Mouse (Mus musculus): ENCODE measurements at regions not wholly inside any gene's neighbourhood (a gene's known extent, or its start where the extent isn't known, plus 50 kb on each side); places are given as distances from the start of the nearest gene placed in this dataset.

DNA sequence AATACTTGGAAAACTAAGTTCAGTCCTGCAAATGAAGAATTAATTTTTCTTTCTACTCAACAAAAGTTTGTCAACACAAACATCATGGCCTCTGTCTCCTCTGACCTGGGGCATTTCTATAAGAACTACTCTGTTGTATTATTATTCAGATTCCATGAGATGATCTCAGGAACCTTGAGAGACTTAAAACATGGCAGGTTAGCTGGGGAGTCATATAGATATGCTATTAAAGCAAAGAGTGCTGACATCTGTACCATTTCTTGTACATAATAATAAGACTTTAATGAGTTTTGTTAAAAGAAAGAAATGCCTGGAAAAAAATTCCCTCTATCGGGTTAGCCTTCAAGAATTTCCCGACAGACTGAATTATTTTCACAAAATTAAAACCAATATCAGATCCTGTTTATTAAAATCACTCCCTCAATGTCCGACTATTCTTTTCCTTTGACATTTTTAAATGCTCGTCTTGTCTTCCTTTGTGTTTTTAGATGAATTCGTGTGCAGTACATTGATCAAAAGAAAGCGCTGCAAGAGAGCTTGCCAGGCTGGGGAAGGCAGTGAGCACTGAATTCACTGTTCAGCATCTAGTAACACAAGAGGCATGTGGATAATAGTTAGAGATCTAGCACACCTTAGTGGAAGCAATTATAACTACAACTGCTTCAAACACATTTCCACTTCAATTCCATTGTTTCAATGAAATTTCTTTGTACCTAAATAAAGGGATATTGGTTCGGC lies 145.0 kb upstream of the Cxadr start:
- DNase-seq = no peak

DNA sequence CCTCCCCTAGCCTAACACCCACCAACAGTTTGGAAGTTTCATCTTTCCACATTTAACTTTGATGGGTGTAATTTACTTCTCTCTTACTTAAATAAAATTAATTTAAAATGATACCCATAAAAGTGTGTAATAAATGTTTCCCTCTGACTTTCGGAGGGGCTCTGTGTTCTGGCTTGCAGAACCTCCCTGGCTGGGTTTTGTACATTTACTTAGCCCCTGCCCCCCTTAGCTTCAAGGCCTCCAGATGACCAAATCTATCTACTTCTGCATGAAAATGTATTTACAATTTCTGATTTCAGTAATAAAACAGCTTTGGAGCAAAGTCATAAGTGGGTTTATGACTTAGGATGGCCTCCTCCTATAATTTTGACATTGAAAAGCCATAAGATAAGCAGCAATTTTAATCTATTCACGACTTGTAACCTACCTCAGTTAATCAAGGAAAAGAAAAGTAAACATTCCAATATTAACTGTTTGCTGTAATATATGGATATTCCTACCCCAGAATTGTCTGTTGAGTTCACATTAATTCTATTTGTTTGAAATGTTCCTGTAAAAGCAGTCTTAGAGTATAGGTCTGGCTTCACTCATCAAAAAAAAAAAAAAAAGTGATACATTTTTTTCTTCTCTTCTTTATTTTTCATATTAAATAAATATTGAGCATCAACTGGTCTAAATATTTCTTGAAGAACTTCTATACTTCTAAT lies 147.2 kb upstream of the Cxadr start:
- no peak for DNase-seq

DNA sequence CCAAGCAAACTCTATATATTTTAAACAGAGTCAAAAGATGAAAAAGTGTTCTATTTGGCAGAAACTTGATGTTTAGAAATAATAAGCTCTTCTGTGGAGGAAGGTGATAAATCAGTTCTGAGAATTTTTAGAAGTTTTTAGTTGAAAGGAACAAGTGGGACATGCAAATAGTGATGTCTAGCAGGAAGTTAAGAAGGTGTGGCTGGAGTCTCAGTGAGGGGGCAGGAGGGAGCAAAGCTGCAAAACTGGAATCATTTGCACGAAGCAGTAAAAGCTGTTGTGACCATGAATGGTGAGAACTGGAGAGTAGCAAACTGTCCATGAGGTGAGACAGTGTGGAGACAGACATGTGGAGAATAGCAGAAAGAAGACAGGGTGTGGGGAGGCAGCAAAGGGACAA lies 157.1 kb upstream of the Cxadr start:
- no peak for DNase-seq

DNA sequence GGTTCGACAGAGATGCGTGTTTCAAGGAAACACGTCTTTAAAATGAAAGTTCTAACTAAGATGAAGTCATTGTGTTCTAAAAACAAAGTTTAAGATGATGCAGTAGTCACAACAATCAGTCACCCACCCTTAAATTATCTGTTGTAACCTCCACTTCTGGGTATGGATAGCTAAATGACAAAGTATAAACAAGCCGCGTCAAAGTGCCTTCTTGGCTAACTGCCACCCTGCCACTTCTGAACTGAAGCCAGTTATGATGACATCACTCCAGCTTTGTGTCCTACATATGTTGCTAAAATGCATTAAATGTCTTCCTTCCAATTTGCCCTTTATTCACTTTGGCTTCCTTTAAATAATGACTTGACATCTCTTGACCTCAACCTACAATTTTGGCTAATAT lies 165.8 kb upstream of the Cxadr start:
- DNase-seq = no peak

DNA sequence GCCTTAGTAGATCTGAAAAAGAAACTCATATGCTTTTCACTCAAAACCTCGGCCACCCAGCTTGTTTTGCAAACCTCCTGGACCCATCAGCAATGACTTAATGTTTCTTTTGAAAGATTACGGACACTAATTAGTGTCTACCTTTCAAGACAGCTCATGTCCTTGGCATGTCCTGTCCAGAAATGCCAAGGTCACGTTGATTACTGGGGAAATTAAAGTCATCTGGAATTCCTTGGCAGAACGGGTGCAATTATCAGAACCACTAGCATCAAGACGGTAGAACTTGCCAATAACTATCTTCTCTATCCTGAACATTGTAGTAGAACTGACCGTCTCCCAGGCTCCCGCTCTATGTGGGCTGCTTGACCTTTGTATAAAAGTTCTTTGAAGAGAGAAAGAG lies 166.8 kb upstream of the Cxadr start:
- no peak for DNase-seq

DNA sequence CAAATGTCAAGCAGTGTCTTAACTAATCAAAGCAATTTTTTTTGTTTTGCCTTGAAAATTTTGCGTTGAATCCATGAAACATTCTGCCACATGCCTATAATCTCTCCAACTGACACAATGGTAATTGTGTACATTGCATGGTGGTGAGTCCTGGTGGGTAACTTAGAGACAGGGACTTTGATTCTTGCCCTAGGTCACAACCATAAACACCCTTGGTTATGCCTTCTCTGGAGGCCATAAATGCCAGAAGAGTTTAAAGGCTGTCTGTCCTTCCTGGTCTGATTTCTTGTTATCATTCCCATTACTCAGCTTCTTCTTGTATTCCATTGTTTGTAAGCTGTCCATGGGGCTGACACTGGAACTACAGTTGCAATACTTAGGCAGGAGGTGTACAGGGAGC lies 179.6 kb upstream of the Cxadr start:
- no peak for DNase-seq

DNA sequence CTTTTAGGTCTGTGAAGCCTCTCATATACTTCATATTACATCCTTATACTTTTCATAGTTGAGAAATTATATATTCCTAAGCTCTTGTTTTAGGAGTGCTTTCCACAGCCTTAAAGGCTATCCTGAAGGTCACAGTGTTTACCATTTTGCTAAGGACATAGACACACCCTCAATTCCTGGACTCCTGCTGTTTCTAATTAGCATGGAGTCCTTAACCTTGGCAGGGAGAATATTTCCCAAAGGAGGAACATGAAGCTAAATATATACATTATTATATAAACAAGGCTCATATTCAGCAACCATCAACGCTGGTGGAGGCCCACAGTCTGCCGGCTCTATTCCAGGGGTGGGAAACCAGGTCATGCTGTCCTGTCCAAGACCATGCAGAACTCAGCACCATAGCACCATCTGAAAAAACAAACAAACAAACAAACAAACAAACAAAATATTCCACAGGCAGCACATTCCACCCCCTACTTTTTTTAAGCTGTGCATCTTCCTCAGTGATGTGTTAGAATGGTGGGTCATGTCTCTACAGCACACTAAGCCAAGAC lies 180.9 kb upstream of the Cxadr start:
- no peak for DNase-seq

DNA sequence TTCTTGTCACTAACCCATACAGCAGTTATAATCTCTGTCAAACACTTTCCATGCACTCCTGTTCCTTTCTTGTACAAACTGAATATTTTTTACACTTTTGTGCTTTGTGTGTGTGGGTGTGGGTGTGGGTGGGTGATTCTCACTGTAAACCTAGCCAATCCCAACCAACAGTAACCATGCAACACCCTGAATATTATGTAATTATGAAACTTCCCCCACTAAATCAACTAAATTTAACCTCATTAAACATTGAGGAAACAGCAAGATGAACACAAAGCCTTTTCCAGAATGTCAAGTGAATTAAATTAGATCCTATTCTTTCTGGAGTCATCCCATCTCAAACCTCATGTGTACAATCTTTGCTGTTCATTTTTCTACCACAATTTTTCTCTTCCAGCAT lies 197.0 kb upstream of the Cxadr start:
- DNase-seq = no peak

DNA sequence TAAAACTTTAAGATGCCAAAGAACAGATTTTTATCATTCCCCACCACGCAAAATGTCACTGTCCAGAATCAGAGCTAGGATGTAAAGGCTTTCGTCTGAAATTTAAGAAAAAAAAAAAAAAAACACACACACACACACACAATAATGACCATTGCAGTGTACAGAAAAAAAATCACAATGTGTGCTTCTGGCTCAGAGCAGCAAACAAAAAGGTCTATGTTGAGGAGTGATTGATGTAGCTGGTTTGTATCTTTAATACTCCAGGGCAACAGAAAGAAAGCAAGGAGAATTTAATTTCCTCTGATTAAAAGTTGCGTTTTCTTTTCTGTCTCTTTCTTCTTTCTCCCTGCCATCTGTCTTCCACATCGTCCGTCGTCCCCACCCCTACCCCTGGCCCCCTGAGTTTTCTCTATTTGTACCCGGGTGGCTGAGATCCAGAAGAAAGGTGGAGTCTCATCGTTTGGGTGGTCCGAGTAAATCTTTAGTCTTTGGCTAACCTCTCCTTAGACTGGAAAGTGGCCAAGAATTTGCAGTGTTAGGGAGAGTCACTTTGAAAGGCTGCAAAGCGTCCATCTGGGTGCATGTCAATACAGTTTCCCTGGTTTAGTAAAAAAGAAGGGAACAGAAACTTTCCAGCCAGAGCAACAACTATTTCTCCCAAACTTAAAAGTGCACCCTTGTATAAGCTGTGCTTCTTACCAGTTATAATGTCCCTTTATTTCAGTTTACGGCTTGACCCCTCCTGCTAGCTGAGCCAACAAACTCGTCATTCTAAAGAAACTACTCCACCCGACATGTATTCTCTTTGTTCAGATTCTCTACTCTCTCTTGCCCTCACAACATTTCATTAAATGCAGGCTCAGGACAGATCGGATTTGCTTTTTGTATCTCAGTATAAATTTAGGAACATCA lies 199.6 kb upstream of the Cxadr start:
- DNase-seq = no peak

DNA sequence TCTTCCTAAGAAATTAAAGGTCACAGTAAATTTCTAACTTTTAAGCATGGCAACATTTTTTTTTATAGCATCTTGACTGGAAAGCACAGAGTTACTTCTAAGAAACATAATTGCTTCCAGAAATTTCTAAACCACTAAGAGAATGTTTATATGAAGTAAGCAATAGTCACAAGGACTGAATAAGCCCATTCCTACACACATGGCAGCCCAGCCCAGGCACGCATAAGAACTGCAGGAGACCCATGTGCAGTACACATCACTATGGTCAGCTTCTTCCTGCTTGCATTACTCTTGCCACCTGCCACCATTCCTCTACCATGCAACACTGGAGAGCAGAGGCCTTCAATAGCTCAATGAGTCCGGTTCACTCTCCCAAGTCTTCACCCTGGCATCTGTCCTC lies 201.4 kb upstream of the Cxadr start:
- no peak for DNase-seq

DNA sequence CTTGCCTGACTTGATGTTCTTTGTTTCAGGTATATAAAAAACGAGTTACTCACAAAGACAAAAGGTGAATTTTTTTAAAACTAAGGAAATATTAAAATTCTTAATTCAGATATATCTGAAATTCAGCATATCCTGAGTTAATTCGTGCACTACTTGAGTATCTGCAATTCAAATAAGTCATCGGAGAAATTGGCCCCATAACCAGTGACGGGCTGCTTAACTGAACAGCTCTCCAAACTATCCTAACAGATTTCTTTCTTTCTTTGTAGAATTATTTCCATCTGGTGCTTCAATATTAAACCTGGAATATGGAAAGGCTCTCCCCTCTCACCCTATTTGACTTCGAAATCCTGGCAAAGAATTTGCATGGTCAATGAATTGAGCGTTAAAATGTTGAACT lies 202.2 kb upstream of the Cxadr start:
- DNase-seq = no peak

DNA sequence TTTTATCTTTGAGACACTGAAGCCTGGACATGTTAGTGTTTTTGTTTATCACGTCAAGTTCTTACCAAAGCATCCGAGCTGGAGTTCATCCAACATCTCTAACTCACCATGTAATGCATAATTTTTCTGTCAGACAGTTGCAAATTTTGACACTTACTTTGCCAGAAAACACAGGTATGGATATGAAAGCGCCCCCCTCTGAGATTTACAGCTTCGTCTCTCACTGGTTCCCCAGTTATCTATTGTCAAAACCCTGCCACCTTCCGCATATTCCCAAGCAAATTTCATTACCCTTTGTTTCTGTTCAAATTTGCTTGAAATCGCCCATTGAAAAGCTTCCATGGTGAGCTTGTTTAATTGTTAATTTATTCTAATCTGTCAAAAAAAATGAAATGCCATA lies 202.7 kb upstream of the Cxadr start:
- DNase-seq = no peak

DNA sequence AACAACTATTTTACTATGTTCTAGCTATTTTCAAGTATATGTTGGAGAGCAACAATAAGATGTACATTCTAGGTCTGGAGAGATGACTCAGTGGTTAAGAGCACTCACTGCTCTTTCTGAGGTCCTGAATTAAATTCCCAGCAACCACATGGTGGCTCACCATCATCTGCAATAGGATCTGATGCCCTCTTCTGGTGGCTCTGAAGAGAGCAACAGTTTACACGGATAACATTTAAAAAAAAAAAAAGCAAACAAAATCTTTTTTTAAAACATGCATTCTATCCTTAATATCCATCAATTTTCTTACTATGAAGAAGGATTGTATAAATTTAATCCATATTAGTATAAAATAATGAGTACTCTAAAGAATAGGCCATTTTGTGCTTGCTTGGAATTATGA lies 204.7 kb upstream of the Cxadr start:
- DNase-seq = no peak

DNA sequence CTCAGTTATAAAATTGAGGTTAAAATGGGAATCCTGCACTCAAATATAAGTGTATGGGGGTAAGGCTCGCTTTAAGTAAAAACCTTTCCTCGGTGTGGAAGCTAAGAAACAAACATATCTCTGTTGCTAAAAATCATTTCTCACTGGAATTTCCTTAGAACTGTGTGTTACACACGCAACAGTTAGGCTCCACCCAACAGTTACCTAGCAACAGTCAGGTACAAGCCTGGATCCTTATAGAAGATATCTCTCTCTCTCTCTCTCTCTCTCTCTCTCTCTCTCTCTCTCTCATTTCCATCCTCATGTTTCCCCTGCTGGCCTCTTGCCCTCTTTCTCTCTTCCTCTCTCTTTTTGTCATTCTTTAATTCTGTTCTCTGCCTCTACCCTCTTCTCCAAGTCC lies 211.1 kb upstream of the Cxadr start:
- DNase-seq = no peak

DNA sequence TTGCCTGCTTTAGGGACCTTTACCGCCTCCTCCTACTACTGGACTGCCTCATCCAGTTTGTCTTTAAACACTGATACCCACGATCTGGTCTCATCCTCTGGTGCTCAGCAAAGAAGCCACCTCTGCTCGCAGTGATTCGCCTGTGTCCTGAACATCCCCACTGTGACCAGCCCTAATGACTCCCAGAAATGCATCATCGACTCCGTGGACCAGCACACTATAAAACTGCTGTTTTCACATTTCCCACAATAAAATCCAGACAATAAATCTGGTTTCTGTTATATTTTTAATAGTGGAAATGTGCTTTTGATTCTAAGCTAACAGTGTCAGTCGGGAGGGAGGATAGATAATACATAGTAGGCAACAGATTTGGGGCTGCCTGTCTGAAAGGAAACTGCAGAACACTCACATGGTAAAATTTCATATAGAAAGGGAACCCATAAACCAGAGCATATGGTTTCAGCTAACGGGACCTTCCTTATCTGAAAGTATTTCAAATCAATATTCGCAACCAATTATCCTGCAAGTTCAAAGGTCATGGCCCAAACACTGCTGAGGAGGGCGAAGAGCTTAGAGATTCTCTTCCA lies 233.7 kb upstream of the Cxadr start:
- DNase-seq = no peak

DNA sequence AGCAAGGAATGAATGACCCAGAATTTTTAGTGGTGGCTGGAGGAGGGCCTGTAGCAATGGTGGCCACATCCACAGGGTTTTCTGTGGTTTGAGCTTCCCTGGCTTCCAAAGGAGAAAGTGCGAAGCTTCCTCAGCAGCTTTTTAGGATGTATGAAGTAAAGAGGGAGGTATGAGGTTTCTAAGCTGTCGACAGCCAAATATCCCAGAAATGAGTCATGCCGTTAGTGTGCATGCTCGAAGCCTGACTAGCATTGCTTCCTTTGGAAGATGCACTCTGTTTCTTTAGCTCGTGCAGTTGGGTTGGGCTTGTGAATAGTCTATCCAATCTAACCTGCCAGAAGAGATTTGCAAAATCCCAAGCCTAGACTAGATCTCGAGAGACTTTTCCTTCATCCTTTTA lies 240.8 kb upstream of the Cxadr start:
- DNase-seq = no peak

DNA sequence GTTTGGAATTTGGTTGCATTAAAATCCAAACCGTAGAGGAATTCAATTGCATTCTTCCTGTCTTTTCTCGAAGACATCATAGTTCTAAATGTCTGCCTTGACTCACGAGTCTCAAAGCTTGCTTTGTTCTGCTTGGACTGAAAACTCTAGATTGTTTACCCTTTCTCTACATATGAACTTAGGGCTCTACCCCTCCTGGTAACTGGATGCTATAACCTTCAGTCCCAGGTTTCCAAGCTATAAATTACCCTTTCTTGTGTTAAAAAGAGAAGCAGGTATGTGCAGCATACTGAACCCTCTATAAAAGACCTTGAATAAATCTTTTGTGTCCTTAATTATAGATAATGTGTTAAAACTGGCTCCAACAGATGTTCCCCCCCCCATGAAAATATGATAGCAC lies 243.7 kb upstream of the Cxadr start:
- no peak for DNase-seq

DNA sequence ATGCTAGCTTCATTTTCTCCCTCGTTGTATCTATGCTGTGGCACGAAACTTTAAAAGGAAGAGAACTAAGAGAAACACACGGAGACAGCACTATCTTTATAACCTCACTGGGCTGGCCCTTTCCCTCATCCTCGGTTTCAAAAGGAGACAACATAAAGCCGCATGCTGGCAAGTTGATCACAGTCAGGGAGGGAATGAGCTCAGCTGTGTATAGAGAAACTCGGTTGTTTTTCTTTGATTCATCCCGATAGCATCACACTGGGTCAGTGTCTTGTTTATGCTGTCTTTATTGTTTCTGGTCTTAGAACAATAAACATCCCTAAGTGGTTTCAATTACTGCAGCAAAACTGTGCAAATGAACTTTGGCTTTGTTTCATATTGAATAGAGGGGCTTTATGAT lies 249.2 kb upstream of the Cxadr start:
- no peak for DNase-seq

DNA sequence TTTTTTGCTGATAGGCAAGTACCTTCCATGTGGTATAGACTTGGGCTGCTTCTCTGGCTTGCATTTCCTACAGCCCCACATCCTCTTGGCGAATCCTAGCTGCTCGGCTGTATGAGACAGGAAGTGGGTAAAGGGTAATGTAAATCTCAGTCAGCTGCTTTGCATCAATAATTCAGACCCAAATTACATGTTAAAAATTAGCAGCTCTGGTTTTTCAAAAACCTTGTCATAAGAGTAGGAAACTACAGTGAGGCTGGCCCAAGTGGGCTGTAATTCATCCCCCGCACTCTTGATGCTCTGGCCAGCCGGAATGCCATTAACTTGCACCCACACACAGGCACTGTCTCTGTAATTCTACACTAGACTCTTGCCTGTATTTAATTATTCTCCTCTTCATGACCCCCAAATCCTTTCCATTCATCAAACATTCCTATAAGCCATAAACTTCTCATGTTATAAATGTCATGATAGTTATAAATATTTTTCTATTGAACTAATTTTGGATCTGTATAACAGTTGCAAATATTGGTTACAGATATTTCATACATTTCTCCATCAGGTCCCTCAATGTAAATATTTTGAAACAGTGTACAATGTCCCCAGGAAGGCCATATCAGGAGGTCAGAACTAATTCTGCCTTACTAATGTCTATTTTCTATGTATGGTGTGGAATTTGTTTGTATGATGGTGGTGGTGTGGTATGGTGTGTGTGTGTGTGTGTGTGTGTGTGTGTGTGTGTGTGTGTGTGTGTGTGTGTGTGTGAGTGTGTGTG lies 261.0 kb upstream of the Cxadr start:
- no peak for DNase-seq

DNA sequence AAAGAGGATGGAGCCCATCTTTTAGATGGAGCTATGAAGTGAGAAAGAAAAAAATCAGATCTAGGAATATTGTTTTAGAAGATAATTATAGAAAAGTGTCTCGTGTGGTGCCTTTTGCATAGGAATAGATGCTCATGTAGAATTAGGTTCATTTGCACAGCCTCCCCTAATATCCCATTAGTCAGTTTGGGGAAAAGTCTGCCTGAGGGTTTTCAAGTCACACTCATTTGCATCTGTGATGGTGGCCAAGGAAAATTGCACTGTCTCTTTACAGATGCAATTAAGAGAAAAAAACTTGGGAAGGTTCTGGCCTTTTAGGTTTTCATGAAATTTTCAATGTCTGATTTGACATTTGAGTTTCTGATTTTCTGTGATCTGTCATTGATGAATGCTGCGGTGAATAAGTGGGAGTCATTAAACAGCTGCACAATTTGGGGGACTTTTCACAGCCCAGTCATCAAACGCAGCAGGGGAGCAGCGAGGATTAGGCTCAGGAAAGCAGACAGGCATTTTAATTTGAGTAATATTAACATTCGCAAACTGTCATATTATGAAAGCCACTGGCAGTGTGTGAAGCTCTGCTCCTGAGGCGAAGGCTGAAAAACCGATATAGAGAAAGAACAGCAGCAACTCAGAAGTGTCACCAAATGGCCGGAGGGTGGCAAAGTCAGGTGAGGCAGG lies 281.5 kb upstream of the Cxadr start:
- DNase-seq = no peak

DNA sequence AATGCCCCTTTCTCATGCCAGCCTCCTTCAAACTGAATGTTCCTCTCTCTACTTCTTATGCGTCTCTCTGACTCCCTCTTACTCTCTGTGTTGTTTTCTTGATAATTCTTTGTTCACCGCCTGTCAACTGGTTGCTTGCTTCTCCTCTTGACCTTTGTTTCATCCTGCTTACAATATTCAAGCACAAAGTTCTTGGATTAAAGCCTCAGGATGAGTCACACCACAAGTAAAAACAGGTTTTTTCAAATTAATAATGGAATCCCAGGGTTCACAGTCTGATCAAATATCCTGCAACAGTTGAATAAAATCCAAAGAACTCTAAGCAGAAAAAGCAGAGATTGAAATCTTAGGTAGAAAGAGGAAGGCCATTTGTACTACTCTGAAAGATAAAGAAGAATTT lies 285.9 kb upstream of the Cxadr start:
- no peak for DNase-seq
